Mouse (Mus musculus) frontal cortex, adult 2 months (tissue): Measurements from ENCODE around the gene Rnf44. TPM values are rescaled to one million over a fixed set of nuclear protein-coding genes. Genes with fewer than 3 reads are reported as not detected.

Experiments used
- DNase-seq, 2 experiments: peaks; one replicate each; pipeline ENCODE4 v3.0.0; 2022; ENCODE audit warnings: low spot score in 1 of 2; ENCODE audit errors: extremely low spot score in 1 of 2
- polyA plus RNA-seq: library from polyadenylated mRNA; depleted of rRNA; stranded (reverse); fragments of >200 nt; gene quantifications from 2 replicates; pipeline ENCODE4 v1.2.3, GENCODE M21; 2012; rRNA removed

The Rnf44 gene
- polyA plus RNA-seq, result 133 and 142 TPM in 2 replicates

DNA sequence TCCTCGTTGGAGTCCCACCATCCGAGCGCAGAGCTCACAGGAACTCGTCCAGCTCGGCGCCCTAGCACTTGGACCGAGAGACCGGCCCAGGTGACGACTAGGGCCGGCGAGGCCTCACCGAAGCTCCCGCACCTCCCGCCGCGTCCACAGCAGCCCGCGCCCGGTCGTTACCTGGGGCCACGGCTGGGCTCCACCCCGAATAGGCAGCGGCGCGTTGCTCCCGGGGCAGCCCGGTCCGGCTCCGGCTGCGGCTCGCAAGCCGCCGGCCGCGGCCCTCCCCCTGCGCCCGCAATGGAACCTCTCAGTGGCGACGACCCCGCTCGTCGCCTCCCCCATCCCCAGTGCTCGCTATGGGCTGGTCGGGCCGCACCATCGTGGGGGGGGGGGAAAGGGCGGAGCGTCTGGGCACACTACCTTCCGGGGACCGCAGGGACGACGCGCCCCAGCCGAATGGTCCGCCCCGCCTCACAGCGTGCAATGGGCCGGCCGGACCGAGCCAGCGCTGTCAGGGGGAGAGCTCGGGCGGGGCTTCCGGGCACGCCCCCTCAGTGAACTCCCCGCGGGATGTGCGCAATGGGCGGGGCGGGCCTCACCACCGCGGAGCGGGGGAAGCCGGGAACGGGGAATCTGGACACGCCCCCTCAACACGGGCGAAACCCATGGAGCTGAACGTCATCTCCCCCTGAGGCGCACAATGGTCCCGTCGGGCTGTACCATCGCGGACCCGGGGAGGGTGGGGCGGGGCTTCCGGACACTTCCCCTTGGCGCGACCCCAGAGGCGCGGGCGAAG lies at the start of gene Rnf44:
Rnf44 (minus strand) TSS at position 350 of the 790 bp plus-strand sequence.
- DNase-seq, result peak; percentile 97 to 99

DNA sequence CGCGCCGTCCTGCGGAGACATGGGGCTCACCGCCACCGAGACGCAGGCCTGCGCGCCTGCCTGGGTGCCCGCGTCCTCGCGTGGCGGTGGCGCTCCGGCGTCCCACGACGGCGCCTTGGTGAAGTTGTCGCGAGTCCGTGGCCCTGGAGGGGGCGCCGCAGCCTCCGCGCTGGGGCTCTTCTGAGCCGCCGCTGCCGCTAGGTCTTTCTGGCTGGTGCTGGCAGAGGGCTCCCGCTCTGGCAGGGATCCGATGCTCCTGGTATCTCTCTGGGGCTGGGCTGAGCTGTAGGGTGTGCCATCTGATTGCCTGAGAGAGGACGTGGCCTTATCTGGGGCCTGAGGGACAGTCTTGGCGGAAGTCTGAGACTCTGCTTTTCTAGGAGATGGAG lies 44.5 kb upstream of the Rnf44 start:
- DNase-seq, result no peak

- no peak for DNase-seq
Observed at GRCm38 (mm10) chr13:54737488-54738212, 43.9 kb upstream of the Rnf44 start.

DNA sequence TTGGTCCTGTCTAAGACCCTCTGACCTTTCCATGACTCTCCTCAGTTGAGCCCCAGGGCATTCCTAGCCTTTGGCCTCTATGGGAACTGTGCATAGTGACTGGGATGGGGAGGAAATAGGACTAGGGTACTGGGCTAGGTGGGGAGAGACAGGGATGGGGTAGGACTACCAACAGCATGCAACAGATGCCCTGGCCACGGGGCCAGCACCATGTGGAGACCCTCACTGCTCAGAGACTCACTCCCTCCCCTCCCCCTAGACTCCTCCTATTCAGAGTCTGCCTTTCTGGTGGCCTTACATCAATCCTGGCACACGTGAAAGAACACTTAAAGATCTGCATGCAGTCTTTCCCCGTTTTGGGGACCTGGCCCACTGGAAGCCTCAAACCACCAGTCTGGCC lies 43.2 kb upstream of the Rnf44 start:
- DNase-seq, result no peak

DNA sequence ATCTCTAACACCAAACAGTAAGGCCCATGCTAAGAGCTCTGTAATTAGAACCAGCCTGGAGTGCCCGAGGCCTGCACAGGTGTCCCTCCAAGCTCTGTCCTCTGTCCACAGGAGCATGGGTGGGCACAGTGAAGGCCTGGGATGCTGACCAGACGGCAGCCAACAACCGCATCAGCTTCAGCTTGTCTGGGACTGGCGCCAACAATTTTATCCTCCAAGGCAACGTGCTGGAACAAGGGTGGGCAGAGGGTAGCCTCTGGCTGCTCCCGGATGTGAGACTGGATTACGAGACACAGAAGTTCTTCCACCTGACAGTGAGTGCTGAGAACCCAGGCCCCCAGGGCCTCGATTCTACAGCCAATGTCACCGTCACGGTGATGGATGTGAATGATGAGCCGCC lies 32.4 kb upstream of the Rnf44 start:
- no peak for DNase-seq

GRCm38 (mm10) chr13:54723143-54723542 lies 29.4 kb upstream of the Rnf44 start:
- DNase-seq, result no peak

GRCm38 (mm10) chr13:54716916-54717315 lies 23.2 kb upstream of the Rnf44 start:
- DNase-seq, result peak in 1 of 2 experiments; percentile 78

- no peak for DNase-seq
Observed at GRCm38 (mm10) chr13:54714996-54715395, 21.3 kb upstream of the Rnf44 start.

- DNase-seq, result peak in 1 of 2 experiments; percentile 49
Observed at GRCm38 (mm10) chr13:54714393-54714792, 20.7 kb upstream of the Rnf44 start.

DNA sequence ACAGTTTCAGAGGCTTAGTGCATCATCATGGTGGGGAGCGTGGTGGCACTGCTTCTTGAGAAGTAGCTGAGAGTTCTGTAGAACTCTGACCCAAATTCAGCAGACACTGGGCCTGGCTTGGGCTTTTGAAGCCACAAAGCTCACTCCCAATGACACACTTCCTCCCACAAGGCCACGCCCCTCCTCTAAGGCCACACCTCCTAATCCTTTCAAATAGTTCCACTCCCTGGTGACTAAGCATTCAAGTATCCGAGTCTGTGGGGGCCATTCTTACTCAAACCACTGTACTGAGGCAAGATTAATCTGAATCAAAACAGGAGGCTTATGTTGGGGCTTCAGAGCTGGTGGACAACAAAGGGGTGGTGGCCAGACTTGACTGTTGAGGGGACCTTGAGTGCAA lies 17.2 kb upstream of the Rnf44 start:
- DNase-seq, result no peak

DNA sequence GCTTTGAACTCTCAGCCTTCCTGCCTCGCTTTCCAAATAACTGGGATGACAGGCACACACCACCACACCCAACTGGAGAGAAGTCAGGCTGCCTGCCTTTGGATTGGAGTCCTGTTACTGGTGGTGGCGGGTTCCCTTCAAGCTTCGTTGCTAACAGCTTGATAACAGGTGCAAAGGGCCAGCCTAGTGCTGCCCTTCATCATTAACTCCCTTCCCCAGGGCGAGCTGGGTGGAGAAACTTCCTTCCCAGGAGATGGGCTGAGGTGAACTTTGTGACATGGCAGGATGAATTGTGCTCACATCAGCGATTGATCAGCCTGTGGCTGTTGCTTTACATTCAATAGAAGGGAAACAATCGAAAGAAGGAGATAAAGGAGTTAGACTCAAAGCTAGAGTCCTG lies 11.2 kb upstream of the Rnf44 start:
- no peak for DNase-seq

DNA sequence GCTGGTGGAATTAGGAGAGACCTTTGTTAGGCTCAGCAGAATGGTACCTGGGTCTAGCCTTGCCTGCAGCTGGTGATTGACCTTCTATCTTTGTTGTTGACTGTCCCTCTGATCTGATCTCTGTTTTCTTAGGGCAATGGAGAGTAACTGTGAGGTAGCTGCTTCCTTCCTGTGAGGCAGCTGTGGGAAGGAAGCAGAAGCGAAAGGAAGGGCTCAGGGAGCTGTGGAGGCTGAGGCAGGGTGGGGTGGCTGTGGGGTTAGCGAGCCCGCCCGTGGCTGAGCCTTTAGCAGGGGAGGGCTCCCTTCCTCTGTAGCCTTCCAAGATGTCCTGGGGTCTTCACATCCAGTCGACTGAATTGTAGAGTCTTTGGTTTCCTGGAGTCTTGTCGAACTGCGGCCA lies 8.8 kb upstream of the Rnf44 start:
- DNase-seq, result no peak

DNA sequence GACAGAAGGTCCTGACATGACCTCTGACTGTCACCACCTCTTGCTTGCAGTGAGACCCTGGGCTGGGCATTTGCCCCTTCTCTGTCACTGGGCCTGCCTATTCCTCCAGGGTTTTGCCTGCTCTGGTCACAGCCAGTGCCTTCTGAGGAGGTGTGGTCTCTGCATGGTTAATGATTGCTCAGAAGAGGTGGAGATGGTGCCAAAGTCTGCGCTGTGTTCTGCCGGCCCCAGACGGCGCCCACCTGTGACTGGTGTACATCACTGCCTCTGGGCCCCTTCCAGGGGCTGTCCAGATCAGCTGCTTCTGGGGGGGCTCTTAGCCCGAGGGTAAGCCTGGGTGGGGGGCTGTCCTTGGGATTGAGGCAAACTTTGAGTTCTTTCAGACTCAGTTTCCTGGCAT lies 7.5 kb upstream of the Rnf44 start, which contains the start of gene Cdhr2:
Cdhr2 (plus strand) TSS at position 219 of the 400 bp plus-strand sequence.
- DNase-seq, result no peak

GRCm38 (mm10) chr13:54695479-54696230 lies 1.9 kb upstream of the Rnf44 start:
- no peak for DNase-seq

- no peak for DNase-seq
Observed at GRCm38 (mm10) chr13:54694348-54695060, 797 bp upstream of the Rnf44 start.

- DNase-seq, result no peak
Observed at GRCm38 (mm10) chr13:54692711-54693557, 773 bp downstream of the Rnf44 start.

- no peak for DNase-seq
Observed at GRCm38 (mm10) chr13:54691737-54692136, 2.0 kb downstream of the Rnf44 start.

GRCm38 (mm10) chr13:54690151-54690740 lies 3.5 kb downstream of the Rnf44 start:
- DNase-seq, result no peak
